Mouse (Mus musculus): ENCODE measurements around the gene Krt32. TPM values are rescaled to one million over a fixed set of nuclear protein-coding genes. Genes with fewer than 3 reads are reported as not detected.

Krt32 gene
- total and polyA plus RNA-seq, 2 experiments: not detected

DNA sequence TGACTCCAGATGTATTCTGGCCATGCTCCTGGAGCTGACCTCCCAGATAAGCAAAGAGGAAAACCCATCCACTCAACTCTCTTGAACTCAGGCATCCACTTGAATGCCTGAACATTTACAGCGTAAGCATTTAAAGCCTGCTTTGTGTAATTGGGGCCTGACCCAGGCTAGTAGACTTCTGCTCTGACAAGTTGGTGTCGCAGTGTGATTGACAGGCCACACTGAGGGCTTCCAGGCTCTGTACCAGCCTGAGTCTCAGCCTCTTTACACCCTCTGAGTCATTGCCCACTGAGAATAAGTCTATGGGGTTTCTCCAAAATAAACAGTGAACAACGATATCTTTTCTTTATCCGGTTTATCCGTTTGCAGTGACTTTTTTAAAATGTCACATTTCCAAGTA lies 32.3 kb upstream of the Krt32 start:
- Histone ChIP-seq H3K27me3 (ENCODE audit: control insufficient read depth, insufficient read depth, low read length) (no peaks in the 10 kb centered on the region), H3K36me3 (ENCODE audit: control insufficient read depth, insufficient read depth, low read length) (no peaks in the 10 kb centered on the region), H3K9ac (ENCODE audit: low read depth, low read length) (no peak overlapping the region), H3K27ac (replicated peaks; ENCODE audit: insufficient read depth, low read depth, low read length) (no peak overlapping the region), H3K79me2 (ENCODE audit: control insufficient read depth, insufficient read depth, low read length) (no peaks in the 10 kb centered on the region), H3K4me1 (ENCODE audit: control insufficient read depth, insufficient read depth, low read length) (no peaks in the 10 kb centered on the region), H3K4me3 (ENCODE audit: insufficient read depth, low read depth, low read length) (no peak overlapping the region)
- TF ChIP-seq CTCF (IDR thresholded peaks at IDR 0.05; ENCODE audit: low read depth, low read length): no peak
- no peak for TF ChIP-seq POLR2A (IDR thresholded peaks at IDR 0.05; ENCODE audit: extremely low read depth, insufficient read depth, low read length)
- WGBS: 80% methylated on average over 5 of the region's 5 CpGs
- DNase-seq (ENCODE audit: extremely low read depth, low read depth, low spot score): no peak

GRCm38 (mm10) chr11:100113742-100114029 lies 25.7 kb upstream of the Krt32 start:
- H3K9ac ChIP-seq (ENCODE audit: low read depth, low read length): no peak overlapping the region
- no peaks in the 10 kb centered on the region for H3K79me2 ChIP-seq (ENCODE audit: control insufficient read depth, insufficient read depth, low read length)
- no peaks in the 10 kb centered on the region for H3K27me3 ChIP-seq (ENCODE audit: control insufficient read depth, insufficient read depth, low read length)
- no peak overlapping the region for H3K4me3 ChIP-seq (ENCODE audit: insufficient read depth, low read depth, low read length)
- no peak for DNase-seq (ENCODE audit: extremely low read depth, low read depth, low spot score)
- TF ChIP-seq CTCF (IDR thresholded peaks at IDR 0.05; ENCODE audit: low read depth, low read length): no peak
- TF ChIP-seq POLR2A (IDR thresholded peaks at IDR 0.05; ENCODE audit: extremely low read depth, insufficient read depth, low read length): no peak
- WGBS: 54% methylated on average over 2 of the region's 2 CpGs
- no peak overlapping the region for H3K27ac ChIP-seq (replicated peaks; ENCODE audit: insufficient read depth, low read depth, low read length)
- no peaks in the 10 kb centered on the region for H3K36me3 ChIP-seq (ENCODE audit: control insufficient read depth, insufficient read depth, low read length)
- H3K4me1 ChIP-seq (ENCODE audit: control insufficient read depth, insufficient read depth, low read length): no peaks in the 10 kb centered on the region

- no peak for TF ChIP-seq CTCF (IDR thresholded peaks at IDR 0.05; ENCODE audit: low read depth, low read length)
- TF ChIP-seq POLR2A (IDR thresholded peaks at IDR 0.05; ENCODE audit: extremely low read depth, insufficient read depth, low read length): no peak
- H3K9ac ChIP-seq (ENCODE audit: low read depth, low read length): no peak overlapping the region
- no peaks in the 10 kb centered on the region for H3K36me3 ChIP-seq (ENCODE audit: control insufficient read depth, insufficient read depth, low read length)
- H3K27me3 ChIP-seq (ENCODE audit: control insufficient read depth, insufficient read depth, low read length): no peaks in the 10 kb centered on the region
- H3K4me3 ChIP-seq (ENCODE audit: insufficient read depth, low read depth, low read length): no peak overlapping the region
- 69% methylated on average over 11 of the region's 11 CpGs for WGBS
- H3K27ac ChIP-seq (replicated peaks; ENCODE audit: insufficient read depth, low read depth, low read length): no peak overlapping the region
- DNase-seq (ENCODE audit: extremely low read depth, low read depth, low spot score): no peak
- no peaks in the 10 kb centered on the region for H3K4me1 ChIP-seq (ENCODE audit: control insufficient read depth, insufficient read depth, low read length)
- no peaks in the 10 kb centered on the region for H3K79me2 ChIP-seq (ENCODE audit: control insufficient read depth, insufficient read depth, low read length)
Observed at GRCm38 (mm10) chr11:100112935-100113741, 25.1 kb upstream of the Krt32 start.

- Histone ChIP-seq H3K4me1 (ENCODE audit: control insufficient read depth, insufficient read depth, low read length) (no peaks in the 10 kb centered on the region), H3K4me3 (ENCODE audit: insufficient read depth, low read depth, low read length) (no peak within 1 kb of the TSS), H3K27me3 (ENCODE audit: control insufficient read depth, insufficient read depth, low read length) (no peaks in the 10 kb centered on the region), H3K27ac (replicated peaks; ENCODE audit: insufficient read depth, low read depth, low read length) (no peak within 1 kb of the TSS), H3K9ac (ENCODE audit: low read depth, low read length) (no peak within 1 kb of the TSS), H3K79me2 (ENCODE audit: control insufficient read depth, insufficient read depth, low read length) (no peaks in the 10 kb centered on the region), H3K36me3 (ENCODE audit: control insufficient read depth, insufficient read depth, low read length) (no peaks in the 10 kb centered on the region)
- DNase-seq (ENCODE audit: extremely low read depth, low read depth, low spot score): no peak
- 90% methylated on average over 6 of the region's 6 CpGs for WGBS
- TF ChIP-seq CTCF (IDR thresholded peaks at IDR 0.05; ENCODE audit: low read depth, low read length): no peak
- no peak for TF ChIP-seq POLR2A (IDR thresholded peaks at IDR 0.05; ENCODE audit: extremely low read depth, insufficient read depth, low read length)
Observed at GRCm38 (mm10) chr11:100105576-100106122, 17.6 kb upstream of the Krt32 start, which contains the start of gene Krt36. Gene Krt36, minus strand, starts transcription at chr11:100105626.

- Histone ChIP-seq H3K27me3 (ENCODE audit: control insufficient read depth, insufficient read depth, low read length) (no peaks in the 10 kb centered on the region), H3K4me3 (ENCODE audit: insufficient read depth, low read depth, low read length) (no peak overlapping the region), H3K79me2 (ENCODE audit: control insufficient read depth, insufficient read depth, low read length) (no peaks in the 10 kb centered on the region), H3K36me3 (ENCODE audit: control insufficient read depth, insufficient read depth, low read length) (no peaks in the 10 kb centered on the region), H3K4me1 (ENCODE audit: control insufficient read depth, insufficient read depth, low read length) (no peaks in the 10 kb centered on the region), H3K9ac (ENCODE audit: low read depth, low read length) (no peak overlapping the region), H3K27ac (replicated peaks; ENCODE audit: insufficient read depth, low read depth, low read length) (no peak overlapping the region)
- no peak for DNase-seq (ENCODE audit: extremely low read depth, low read depth, low spot score)
- whole genome bisulfite sequencing: 76% methylated on average over 15 of the region's 15 CpGs
- no peak for TF ChIP-seq CTCF (IDR thresholded peaks at IDR 0.05; ENCODE audit: low read depth, low read length)
- no peak for TF ChIP-seq POLR2A (IDR thresholded peaks at IDR 0.05; ENCODE audit: extremely low read depth, insufficient read depth, low read length)
Observed at GRCm38 (mm10) chr11:100102693-100103429, 14.8 kb upstream of the Krt32 start.
